Mouse (Mus musculus): Measurements from ENCODE around the gene Ankrd44. TPM values are rescaled to one million over a fixed set of nuclear protein-coding genes. Genes with fewer than 3 reads are reported as not detected.

The Ankrd44 gene
- polyA plus RNA-seq, 1 experiment from 2014 or later, result 30.8 TPM

DNA sequence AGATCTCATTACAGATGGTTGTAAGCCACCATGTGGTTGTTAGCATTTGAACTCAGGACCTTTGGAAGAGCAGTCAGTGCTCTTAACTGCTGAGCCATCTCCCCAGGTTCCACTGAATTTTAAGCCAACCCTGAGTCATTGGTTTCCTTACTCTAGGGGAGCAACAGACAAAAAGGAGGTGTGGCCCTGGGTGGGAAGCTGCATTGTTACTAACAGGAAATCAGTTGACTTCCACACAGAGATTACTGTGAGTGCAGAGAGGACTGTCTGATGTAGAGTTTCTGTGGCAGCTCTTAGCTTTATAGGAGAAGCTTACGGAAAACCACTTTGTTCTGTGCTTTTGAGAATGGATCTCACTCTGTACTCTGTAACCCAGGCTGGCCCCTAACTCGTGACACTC, 8.7 kb upstream of the Ankrd44 start:
- no peak overlapping the region for H3K4me3 ChIP-seq

DNA sequence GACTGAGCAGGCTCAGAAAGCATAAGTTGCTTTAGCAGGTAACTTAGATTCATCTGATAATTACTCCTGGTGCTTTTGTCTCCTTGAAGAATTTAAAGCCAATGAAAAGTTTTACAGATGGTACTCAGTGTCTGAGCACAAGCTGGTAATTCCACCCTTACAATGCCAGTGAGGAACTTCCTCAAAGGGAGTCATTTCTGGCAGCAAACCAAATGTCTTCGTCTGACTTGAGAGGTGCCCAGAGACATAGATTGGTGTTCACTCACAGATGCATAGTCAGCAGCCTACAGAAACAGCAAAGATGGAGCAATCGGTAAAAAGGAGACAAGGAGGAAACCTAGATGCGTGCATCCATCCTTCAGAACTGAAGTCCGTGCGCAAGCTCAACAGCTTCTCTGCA, 7.5 kb upstream of the Ankrd44 start:
- Histone ChIP-seq H3K4me1 (peaks cover 8% of the 10 kb centered on the region; the same call in 1 of the 2 replicates), H3K4me3 (no peak overlapping the region), H3K27me3 (no peaks in the 10 kb centered on the region), H3K9me3 (no peaks in the 10 kb centered on the region), H3K4me2 (replicated peaks) (no peak overlapping the region), H3K36me3 (no peaks in the 10 kb centered on the region), H3K27ac (no peak overlapping the region), H3K9ac (no peak overlapping the region)
- 89% methylated on average over 5 of the region's 5 CpGs for WGBS
- no peak for ATAC-seq (ENCODE audit: insufficient number of reproducible peaks, insufficient read depth, low FRiP score, low TSS enrichment)

More for the DNA sequence above, 8.7 kb upstream of the Ankrd44 start:
- no peaks in the 10 kb centered on the region for H3K36me3 ChIP-seq
- H3K27me3 ChIP-seq, result no peaks in the 10 kb centered on the region
- no peak overlapping the region for H3K9ac ChIP-seq
- no peak for ATAC-seq (ENCODE audit: insufficient number of reproducible peaks, insufficient read depth, low FRiP score, low TSS enrichment)
- H3K4me2 ChIP-seq (replicated peaks), result no peak overlapping the region
- no peak overlapping the region for H3K27ac ChIP-seq
- peaks cover 8% of the 10 kb centered on the region; the same call in 1 of the 2 replicates for H3K4me1 ChIP-seq
- no peaks in the 10 kb centered on the region for H3K9me3 ChIP-seq
- WGBS, result 69% methylated on average over 2 of the region's 2 CpGs

DNA sequence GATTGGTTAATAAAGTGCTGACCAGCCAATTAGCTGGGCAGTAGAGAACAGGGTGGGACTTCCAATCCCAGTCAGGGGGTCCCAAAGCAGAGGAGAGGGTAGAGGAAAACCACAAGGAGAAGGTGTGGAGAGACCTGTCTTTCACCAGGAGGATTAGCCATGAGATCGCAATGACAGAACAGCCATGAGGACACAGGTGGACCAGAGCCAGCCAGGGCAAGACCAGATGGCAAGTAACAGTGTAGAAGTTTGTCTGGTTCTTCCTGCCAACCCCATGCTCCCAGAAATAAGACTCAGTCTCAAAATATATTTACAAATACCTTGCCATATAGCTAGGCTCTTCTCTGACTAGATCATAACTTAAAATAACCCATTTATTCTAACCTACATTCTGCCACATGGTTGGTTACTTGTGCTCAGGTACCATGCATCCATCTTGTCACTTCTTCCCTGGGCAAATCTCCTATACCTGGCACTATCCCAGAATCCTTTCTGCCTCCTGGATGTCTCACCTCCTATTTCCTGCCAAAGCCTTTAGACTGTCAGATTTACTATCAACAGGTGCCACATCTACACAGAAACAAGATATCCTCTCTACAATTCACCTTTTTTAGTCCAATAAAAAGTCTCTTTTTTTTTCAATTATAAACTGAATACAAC, 6.4 kb upstream of the Ankrd44 start:
- Histone ChIP-seq H3K27me3 (no peaks in the 10 kb centered on the region), H3K4me2 (replicated peaks) (no peak overlapping the region), H3K4me1 (peaks cover 8% of the 10 kb centered on the region; the same call in 1 of the 2 replicates), H3K27ac (no peak overlapping the region), H3K9ac (no peak overlapping the region), H3K36me3 (no peaks in the 10 kb centered on the region), H3K9me3 (no peaks in the 10 kb centered on the region), H3K4me3 (no peak overlapping the region)
- WGBS, result 96% methylated on average over 1 of the region's 1 CpGs
- no peak for ATAC-seq (ENCODE audit: insufficient number of reproducible peaks, insufficient read depth, low FRiP score, low TSS enrichment)

DNA sequence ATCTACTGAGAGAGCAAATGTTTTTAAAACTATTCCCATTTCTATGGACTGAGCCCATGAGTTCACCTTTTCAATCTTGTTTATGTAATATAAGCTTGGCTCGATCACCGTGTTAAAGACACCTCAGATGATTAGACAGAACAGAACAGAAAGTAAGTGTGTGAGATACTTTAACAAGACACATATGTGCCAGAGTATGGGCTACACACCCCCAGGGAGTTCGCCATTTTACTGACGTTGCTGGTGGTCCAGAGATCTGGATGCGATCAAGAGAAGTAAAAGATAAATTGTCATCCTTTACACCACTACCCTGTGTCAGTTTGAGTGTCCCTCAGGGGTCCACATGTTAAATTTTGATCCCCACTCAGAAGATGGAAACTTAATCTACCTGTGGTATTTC, 5.0 kb upstream of the Ankrd44 start:
- Histone ChIP-seq H3K36me3 (no peaks in the 10 kb centered on the region), H3K27ac (no peak overlapping the region), H3K9ac (no peak overlapping the region), H3K4me1 (peaks cover 12% of the 10 kb centered on the region), H3K4me2 (replicated peaks) (no peak overlapping the region), H3K9me3 (no peaks in the 10 kb centered on the region), H3K27me3 (no peaks in the 10 kb centered on the region), H3K4me3 (no peak overlapping the region)
- ATAC-seq (ENCODE audit: insufficient number of reproducible peaks, insufficient read depth, low FRiP score, low TSS enrichment), result no peak
- 37% methylated on average over 5 of the region's 5 CpGs for WGBS

DNA sequence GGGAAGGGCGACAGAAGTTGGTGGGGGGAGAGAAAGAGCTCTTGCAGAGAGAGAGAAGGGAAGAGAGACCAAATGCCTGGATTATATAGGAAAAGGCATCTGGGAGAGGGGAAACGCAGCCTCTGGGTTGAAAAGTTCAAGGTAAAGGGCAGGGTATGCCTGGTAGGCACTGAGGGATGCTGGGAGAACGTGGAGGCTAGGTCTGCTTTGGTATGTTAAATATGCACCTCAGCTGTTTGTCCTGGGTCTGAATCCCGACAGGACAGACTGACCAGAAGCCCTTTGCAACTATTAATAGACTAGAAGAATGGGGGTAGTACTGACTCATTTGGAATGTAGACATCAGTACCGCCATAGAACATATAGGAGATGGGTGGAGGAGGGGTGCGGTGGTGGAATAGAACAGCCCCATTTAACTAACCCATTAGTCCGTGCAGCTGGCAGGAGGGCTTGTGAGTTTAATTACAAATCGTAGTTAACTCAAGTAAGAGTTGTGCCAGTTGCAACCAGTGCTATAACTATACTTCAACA, 4.5 kb upstream of the Ankrd44 start:
- 44% methylated on average over 8 of the region's 8 CpGs for WGBS
- no peak overlapping the region for H3K4me2 ChIP-seq (replicated peaks)
- no peak for ATAC-seq (ENCODE audit: insufficient number of reproducible peaks, insufficient read depth, low FRiP score, low TSS enrichment)
- H3K9ac ChIP-seq, result no peak overlapping the region
- H3K4me3 ChIP-seq, result no peak overlapping the region
- H3K36me3 ChIP-seq, result no peaks in the 10 kb centered on the region
- H3K9me3 ChIP-seq, result no peaks in the 10 kb centered on the region
- peaks cover 12% of the 10 kb centered on the region for H3K4me1 ChIP-seq
- no peak overlapping the region for H3K27ac ChIP-seq
- no peaks in the 10 kb centered on the region for H3K27me3 ChIP-seq

DNA sequence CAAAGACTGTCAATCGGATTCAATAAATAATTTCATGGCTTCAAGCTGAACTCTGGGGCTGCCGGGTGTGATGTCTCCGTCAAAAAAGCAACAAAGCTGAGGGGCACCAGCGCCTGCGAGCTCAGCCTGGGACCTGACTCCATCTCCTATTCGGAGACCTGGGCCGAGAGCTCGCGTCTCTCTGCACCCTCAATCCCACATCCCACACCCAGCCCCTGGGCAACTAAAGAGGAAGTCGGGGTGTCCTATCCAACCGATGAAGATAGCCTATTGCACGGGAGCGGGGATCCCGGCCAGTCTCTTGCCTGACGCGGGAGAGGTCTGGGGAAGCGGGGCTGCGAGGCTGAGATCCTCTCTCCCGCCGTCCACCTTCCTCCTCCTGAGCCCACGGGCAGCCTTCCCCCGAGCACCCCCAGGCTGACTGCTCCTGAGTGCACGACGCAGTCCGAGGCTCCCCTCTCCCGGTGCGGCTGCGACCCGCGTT, 694 bp downstream of the Ankrd44 start:
- ATAC-seq (ENCODE audit: insufficient number of reproducible peaks, insufficient read depth, low FRiP score, low TSS enrichment), result no peak; the same call in 1 of the 2 replicates
- Histone ChIP-seq H3K27me3 (no peaks in the 10 kb centered on the region), H3K9ac (peak overlapping the region; percentile 90), H3K4me2 (replicated peaks) (peak overlapping the region; percentile 83), H3K9me3 (no peaks in the 10 kb centered on the region), H3K4me3 (peak overlapping the region; percentile 81), H3K4me1 (peaks cover 24% of the 10 kb centered on the region), H3K36me3 (no peaks in the 10 kb centered on the region), H3K27ac (peak overlapping the region; percentile 92)
- WGBS, result under 1% methylated on average over 30 of the region's 30 CpGs

DNA sequence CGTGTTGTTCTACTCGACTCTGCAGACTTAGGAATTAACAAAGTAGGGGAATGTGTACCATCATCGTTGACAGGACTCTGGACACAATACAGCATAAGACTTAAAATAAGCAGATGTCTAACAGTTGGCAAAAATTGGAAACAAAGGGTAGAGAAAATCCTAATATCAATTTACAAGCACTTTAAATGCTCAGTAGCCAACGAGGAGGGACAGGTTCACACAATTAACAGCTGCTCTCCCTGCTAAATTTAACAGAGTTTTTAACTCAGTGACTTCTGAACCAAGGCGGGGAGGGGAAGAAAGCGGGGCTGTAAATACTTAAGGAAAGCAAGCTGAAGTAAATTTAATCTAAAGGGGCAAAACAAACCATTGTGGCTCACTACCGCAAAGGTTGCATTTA, 1.4 kb downstream of the Ankrd44 start:
- ATAC-seq (ENCODE audit: insufficient number of reproducible peaks, insufficient read depth, low FRiP score, low TSS enrichment), result no peak
- Histone ChIP-seq H3K36me3 (no peaks in the 10 kb centered on the region), H3K27ac (peak overlapping the region; percentile 92; the same call in 1 of the 2 replicates), H3K9ac (peak overlapping the region; percentile 90), H3K27me3 (no peaks in the 10 kb centered on the region), H3K4me1 (peaks cover 24% of the 10 kb centered on the region), H3K4me2 (replicated peaks) (peak overlapping the region; percentile 83), H3K4me3 (peak overlapping the region; percentile 81), H3K9me3 (no peaks in the 10 kb centered on the region)
- 31% methylated on average over 7 of the region's 7 CpGs for WGBS

DNA sequence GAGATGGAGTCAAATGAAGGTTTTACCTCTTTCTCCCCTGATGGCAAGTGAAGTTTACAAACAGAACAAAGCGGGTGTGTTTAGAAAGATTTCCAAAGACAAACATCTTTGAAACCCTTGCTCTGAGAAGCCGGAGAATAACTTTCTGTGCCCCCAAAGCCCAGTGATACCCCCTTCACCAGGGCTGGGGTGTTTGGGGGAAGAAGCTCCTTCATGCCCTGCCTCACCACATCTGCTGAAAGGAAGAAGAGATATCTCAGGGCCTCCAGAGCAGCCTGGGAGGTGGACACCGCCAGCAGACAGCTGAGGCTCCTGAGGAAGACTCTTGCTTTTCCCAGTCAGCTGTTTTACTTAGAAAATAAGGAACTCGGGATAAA, 1.9 kb downstream of the Ankrd44 start:
- H3K27me3 ChIP-seq, result no peaks in the 10 kb centered on the region
- H3K4me3 ChIP-seq, result peak overlapping the region; percentile 81
- WGBS, result 73% methylated on average over 4 of the region's 4 CpGs
- no peak for ATAC-seq (ENCODE audit: insufficient number of reproducible peaks, insufficient read depth, low FRiP score, low TSS enrichment)
- peak overlapping the region; percentile 90 for H3K9ac ChIP-seq
- H3K4me2 ChIP-seq (replicated peaks), result peak overlapping the region; percentile 83
- H3K4me1 ChIP-seq, result peaks cover 24% of the 10 kb centered on the region
- H3K36me3 ChIP-seq, result no peaks in the 10 kb centered on the region
- H3K9me3 ChIP-seq, result no peaks in the 10 kb centered on the region
- H3K27ac ChIP-seq, result no peak overlapping the region

DNA sequence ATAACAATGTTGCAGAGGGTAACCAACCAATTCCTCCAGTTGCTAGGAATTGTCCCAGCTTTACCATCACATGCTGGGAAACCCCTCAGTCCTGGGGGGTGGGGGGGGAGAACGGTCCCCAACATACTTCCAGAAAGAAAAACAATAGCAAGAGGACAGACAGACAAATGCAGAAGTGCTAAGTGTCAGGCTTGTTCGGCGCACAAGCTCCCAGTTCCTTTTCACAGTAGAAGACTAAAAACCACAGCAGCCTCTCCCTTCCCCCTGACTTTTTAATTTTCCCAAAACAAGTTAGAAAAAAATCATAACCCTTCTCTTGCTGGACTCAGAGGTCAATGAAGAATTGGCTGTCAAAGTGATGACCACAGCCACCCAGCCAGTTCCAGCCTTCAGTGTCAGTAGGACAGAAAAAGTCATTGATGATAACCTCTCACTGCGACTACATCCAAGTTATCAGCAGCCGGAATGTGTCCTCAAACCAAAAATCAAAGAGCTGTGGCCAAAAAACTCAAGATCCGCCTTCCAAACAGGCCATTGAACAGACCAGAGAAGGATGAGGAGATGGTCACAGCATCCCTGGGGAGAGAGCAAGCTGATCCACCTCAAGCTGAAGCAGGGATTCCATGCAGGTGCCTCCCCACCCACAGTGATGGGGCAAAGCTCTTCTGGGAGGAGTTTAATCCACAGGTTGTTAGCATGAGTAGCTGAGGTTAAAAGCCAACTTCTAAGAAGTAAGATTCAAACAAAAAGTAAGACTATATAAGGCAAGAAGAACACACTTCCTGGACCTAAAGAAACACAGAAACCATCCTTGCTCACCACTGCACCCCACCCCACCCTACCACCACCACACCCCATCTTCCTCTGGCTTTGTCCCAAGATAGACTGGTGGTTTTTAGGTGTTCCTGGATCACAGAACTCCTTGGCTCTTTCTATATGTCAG, 2.5 kb downstream of the Ankrd44 start:
- ATAC-seq (ENCODE audit: insufficient number of reproducible peaks, insufficient read depth, low FRiP score, low TSS enrichment), result no peak
- Histone ChIP-seq H3K9me3 (no peaks in the 10 kb centered on the region), H3K4me1 (peaks cover 24% of the 10 kb centered on the region), H3K9ac (no peak overlapping the region), H3K27ac (no peak overlapping the region), H3K4me3 (no peak overlapping the region), H3K4me2 (replicated peaks) (peak overlapping the region; percentile 83), H3K36me3 (no peaks in the 10 kb centered on the region), H3K27me3 (no peaks in the 10 kb centered on the region)
- 86% methylated on average over 6 of the region's 6 CpGs for WGBS

DNA sequence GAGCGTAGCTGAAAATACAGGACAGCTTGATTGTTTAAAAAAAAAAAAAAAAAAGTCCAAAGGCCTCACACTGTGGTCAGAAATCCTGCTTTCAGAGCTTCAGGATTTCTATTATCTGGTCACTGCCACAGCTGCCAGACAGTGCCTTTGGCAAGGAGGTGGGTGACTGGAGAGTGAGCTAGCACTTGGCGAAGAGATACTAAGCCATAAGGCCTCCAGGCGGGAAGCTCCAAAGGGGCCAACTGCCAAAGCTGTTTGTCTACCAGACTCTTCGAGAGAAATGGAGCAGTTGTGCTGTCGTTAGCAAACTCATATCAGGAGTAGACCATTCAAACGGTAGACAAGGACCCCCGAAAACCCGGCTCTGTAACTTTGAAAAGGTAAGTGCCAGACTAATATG, 3.5 kb downstream of the Ankrd44 start:
- ATAC-seq (ENCODE audit: insufficient number of reproducible peaks, insufficient read depth, low FRiP score, low TSS enrichment), result no peak
- no peaks in the 10 kb centered on the region for H3K27me3 ChIP-seq
- H3K4me2 ChIP-seq (replicated peaks), result no peak overlapping the region
- H3K36me3 ChIP-seq, result no peaks in the 10 kb centered on the region
- peaks cover 25% of the 10 kb centered on the region for H3K4me1 ChIP-seq
- H3K27ac ChIP-seq, result no peak overlapping the region
- WGBS, result 76% methylated on average over 8 of the region's 8 CpGs
- no peaks in the 10 kb centered on the region for H3K9me3 ChIP-seq
- no peak overlapping the region for H3K9ac ChIP-seq
- no peak overlapping the region for H3K4me3 ChIP-seq

DNA sequence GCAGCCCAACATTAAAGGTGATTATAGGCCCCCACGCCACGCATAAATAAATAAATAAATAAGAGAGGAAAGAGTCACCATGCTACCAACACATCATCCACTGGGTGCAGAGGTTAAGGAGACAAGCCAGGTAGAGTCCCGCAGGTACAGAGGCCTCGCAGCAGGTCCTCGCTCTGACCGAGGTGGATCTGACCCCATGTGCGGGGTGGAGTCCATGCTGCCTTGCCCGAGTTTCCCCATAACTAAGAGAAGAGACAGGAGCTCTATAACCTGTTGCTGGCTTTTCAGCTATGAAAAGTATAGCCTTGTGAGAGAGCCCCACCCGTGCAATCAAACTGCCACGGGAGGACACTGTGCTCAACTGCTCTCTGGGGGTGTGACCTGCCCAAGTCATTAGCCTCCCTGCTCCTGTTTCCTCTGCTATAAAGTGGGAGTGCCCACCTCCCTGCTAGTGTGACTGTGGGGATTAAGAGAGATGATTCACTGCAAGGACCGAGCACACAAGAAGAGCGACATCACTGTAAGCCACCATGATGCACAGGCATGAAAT, 4.1 kb downstream of the Ankrd44 start:
- WGBS, result 76% methylated on average over 12 of the region's 12 CpGs
- H3K9ac ChIP-seq, result no peak overlapping the region
- H3K27me3 ChIP-seq, result no peaks in the 10 kb centered on the region
- H3K4me1 ChIP-seq, result peaks cover 31% of the 10 kb centered on the region
- ATAC-seq (ENCODE audit: insufficient number of reproducible peaks, insufficient read depth, low FRiP score, low TSS enrichment), result no peak
- H3K4me3 ChIP-seq, result no peak overlapping the region
- H3K9me3 ChIP-seq, result no peaks in the 10 kb centered on the region
- H3K27ac ChIP-seq, result no peak overlapping the region
- H3K4me2 ChIP-seq (replicated peaks), result no peak overlapping the region
- no peaks in the 10 kb centered on the region for H3K36me3 ChIP-seq
